Mouse (Mus musculus): ENCODE results near the gene Cfap161.

Cfap161 gene

DNA sequence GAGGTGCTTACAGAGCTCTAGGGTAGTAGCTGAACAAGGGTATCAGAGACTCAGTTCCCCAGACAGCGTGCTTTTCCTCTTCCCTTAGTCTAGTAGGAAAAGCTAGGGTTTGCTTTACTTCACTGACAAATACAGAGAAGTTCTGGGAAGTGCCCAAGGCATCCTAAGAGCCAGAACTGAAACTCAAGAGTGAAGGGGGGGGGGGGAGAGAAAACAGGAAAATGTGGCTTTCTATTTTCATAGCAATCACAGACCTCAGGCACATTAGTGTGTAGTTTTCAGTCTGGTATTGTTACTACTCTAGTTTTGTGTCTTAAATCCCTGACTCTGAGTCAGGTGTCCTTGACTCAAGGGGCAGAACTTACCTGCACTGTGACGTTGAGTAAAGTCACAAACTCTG is 7.3 kb upstream of the Cfap161 start:
- DNase-seq (ENCODE audit: low read depth, low spot score): no peak

DNA sequence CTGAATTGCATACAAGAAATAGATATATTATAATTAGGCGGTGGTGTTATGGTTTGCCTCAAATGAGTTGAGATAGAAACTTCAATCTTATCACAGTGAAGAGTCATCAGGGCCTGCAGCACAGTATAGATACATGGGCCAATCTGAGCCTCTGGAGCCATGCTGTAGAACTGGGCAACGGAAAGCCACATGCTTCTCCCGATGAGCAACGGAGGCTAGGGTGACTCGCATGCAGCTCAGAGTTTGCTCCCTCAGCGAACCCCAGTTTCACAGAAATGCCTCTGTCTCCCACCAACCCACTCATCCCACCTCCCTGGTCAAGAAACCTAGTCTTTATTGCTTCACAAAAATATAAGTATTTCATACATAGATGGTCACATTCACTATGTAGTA is 6.8 kb upstream of the Cfap161 start:
- no peak for DNase-seq (ENCODE audit: low read depth, low spot score)

DNA sequence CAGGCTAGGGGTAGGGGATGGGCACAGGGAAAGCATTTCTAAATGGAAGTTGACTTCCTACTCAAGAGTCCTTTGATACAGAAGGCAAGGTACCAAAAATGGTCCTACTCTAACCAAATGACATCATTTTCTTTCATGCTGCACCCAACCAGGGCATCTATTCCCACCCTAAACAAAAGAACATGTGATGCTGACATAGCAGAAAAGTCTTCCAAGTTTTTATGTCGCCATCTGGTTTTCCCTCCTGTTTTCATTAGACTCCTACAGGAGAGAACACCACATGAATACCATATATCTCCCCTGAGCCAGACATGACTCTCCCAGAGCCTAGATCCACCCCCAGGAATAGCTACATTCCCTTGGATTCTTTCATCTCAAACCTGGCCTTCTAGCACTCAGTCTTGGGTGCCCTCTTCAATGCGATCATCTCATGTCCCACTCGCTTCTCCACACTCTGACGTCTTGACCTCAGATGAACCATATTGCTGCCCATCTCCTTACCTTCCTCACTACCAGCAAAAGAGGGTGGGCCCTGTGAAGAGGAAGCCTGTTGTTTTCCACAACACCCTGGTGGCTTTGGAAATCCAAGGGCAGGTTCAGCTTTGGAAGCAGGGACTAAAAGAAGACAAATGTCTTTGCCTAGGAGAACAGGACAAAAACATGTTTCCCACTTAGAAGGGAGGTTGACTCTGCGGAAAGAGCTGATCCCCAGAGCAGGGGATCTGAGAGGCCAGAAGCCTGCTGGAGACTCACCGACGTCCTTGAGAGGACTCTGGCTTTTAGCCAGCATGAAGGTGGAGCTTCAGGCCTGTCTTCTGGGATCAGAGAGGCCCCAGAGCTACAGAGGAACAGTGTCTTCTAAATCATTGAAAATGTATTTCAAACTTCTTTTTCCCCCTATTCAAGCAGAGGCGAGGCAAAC is 6.1 kb upstream of the Cfap161 start:
- DNase-seq (ENCODE audit: low read depth, low spot score): no peak

DNA sequence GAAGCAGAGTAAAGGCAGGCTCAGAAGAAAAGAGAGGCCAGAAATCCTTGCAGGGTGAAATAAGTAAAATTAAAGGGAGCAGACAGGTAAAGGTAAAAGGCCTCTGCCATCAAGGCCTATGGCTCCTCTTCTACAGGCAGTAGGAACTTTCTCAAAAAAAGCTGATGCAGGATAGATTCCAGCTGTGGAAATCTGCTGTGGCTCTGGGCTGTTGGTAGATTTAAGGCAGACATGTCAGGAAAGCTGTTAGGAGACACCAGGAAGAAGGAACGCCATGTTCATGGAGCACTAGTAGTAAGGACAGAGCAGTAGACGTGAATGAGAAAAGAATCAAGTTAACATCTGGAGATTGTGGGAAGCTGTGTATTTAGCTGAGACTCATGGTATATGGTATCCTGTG is 5.4 kb upstream of the Cfap161 start:
- no peak for DNase-seq (ENCODE audit: low read depth, low spot score)

DNA sequence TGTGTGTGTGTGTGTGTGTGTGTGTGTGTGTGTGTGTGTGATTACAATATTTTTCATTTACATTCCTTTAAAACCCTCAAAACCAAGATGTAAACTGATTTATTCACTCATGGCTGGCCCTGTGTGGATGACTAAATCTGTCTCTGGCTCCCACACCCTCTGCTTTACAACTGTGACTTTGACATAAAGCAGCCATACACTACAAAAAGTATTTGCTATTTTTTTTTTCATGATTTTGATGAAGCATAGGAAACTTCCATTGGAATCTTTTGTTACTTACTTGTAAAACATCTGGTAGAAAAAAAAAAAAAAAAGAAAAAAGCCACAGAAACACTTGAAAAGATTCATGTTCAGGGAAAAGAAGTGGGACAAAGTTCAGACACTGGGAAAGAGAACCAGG is 3.3 kb upstream of the Cfap161 start:
- DNase-seq (ENCODE audit: low read depth, low spot score): no peak

DNA sequence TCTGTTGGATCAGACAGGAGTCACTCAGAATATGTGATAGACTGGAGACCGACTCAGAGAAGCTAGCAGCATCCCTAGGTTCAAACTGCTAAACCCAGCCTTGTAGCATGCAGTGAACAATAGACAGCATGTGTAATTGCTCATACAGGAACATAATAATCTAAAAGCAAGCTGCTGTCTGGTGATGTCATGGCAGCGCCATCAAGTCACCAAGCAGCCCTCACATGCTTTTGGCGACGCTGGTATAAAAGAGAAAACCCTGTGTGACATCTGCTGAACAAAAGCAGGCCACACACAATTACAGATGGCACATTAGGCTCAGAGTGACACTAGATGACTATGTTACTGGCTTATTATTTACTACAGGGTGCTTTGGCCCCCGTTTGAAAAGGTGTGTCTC is 1.5 kb upstream of the Cfap161 start:
- no peak for DNase-seq (ENCODE audit: low read depth, low spot score)

DNA sequence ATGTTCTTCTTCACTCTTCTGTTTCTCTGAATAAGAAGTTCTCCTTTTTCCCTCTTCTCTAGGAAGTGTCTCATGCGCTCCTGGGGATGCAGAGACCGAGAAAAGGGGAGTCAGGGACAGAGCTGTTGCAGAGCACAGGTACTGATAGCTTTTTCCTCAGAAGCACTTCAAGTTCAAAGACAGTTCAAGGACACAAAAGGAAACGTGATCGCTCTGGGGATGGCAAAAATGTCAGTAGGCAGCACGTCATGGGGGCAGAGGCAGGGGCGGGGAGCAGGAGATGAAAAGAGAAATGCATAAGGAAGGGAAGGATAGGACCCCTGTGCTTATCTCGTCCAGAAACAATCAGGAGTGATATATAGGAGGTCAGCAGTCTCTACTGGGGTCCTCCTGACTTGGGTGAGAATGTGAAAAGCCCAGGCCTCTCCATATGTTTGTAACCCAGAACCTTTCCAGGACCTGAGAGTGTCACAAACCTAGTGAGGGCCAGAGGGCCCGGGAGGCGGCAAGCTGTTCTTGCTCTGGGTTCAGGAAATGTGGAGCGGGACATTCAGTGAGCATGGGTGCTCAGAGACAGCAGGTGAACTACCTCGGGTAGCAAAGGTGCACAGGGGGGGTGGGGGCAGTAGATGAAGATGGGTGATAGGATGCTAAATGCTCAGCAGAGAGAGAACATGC is 535 bp downstream of the Cfap161 start:
- DNase-seq (ENCODE audit: low read depth, low spot score): no peak

DNA sequence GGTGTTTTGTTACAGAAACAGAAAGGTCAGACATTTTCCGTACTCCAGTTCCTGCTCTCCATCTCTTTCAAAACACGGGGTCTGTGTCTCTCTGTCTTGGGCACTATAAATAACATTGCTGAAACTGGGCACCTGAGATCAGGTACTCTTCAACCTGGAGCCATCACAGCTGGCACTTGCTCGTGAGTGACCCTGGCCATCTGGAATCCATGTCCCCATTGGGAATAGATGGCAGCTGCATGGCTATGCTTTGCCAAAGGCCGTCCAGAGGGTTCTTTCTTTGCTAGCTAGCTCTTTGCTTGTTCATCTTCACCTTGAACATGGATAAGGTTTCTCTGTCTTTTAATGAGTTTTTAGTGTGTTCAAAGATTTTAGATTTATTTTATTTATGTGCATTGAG is 13.8 kb downstream of the Cfap161 start:
- no peak for DNase-seq (ENCODE audit: low read depth, low spot score)

DNA sequence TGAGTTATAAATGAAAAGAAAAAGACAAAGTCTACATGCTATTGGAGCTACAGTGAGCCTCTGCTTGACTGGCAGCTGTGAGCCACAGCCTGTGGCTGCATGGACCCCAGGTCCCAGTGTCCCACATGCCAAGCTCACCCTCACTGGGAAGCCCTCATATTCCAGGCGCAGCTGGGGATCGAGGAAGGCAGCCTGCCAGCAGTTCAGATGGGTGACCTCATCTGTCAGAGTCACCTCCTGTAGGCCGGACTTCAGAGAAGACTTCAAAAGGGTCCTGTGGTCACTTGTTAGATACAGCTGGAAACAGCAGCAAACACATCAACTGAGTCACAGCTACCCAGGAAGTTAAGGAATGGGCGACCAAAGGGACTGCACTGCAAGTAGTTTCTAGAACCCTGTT is 14.7 kb downstream of the Cfap161 start:
- no peak for DNase-seq (ENCODE audit: low read depth, low spot score)

DNA sequence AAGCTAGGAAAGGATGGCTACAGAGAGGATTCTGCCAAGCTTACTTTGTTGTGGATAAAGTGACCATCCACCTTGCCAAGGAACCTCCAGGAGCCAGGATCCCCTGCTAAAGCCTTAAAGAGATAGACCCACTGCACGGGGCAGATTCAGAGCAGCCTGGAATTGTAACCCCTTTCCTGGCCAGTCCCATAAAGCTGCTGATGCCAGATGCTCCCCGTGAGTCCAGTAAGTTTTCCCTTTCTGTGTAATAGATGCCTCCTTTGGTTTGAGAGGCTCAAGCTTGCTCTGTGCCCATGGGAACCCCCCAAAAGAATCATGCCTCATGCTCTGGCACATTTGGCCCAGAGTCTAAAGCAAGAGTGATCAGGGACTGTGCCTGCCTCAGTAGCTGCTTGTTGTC is 15.7 kb downstream of the Cfap161 start:
- no peak for DNase-seq (ENCODE audit: low read depth, low spot score)

DNA sequence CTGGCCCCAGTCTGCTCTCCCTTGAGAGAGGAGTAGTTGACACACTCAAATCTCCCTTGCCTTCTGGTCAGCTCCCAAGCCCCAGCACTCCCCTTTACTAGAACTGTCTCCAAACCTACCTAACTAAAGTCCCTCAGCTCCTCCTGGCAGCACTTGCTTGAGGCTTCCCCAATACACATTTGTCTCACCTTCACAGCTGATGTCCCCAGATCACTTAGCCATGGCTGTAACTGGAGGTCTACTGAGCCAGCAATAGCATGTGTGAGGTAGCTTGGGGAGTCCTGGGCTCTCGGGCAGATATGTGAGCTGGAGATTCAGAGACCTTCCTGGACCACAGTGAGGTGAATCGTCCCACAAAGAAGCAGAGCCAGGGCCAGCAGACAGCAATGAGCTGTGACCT is 16.2 kb downstream of the Cfap161 start:
- DNase-seq (ENCODE audit: low read depth, low spot score): no peak

DNA sequence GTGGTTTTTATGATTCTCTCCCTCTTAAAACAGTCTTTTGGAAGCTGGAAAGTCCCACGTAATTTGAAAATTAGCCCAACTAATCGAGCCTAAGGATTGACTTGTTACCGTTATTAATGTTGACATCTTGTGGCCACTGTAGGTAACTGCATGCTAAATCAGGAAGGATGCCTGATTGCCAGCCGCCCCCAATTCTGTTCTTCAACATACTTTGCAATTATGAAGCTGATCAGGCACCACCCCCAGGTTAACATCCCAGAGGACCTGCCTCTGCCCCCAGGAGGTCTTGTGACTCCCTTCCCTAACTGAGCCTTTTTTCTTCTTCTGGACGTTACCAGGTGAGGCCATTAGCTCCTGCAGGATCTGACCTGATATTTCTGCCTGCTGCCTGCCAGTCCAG is 20.0 kb downstream of the Cfap161 start:
- no peak for DNase-seq (ENCODE audit: low read depth, low spot score)

DNA sequence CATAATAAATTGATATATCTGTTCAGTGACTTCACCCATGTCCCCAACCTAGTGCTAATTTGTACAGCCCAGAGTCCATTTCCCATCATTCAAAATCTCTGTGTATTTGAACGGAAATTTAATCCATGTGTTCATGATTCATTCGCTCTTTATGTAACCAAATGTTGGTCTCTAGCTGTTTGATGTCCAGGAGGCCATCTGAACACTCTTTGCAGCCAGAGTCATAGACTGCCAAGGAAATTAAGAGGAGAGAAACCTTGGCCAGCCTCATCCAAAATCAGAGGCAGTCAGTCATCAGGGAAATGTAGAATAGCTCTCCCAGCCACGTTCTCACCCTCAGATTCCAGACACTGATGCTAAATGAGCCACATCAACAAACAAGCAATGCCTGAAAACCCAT is 31.0 kb downstream of the Cfap161 start:
- DNase-seq (ENCODE audit: low read depth, low spot score): no peak

DNA sequence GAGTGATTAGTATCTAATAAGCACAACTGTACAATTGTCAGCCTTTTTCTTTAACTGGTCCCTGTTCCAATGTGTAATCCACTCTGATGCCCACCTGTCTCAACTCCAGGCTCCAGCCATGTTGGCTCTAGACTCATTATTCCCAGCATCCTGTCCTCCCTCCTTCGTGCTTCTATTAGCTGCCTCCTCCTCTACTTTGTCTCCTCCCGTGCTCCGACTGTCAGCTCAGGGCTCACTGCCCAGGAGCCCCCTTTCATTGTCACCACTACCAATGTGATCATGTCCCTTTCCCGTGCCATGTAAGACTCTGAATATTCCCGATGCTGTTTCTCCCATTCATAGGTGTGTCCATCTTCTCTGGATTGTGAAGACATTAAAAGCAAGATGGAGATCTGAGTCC is 32.3 kb downstream of the Cfap161 start:
- DNase-seq (ENCODE audit: low read depth, low spot score): no peak

DNA sequence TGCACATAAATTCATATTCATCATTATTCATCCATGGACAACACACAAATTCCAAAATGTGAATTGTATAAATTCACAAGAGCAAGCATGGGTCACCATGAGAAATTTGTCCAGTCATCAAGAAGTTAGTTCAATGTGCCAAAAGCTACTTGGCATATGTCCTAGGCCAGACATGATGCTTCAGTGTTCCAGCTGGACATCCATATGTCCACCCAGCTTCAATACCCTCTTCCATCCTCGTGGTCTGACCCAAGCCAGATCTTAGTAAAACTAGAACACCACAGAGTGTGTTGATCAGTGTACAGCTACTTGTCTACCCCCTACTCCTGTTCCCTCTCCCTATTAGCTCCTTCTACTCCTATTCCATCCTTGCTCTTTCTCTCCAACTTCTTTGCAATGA is 43.6 kb downstream of the Cfap161 start:
- DNase-seq (ENCODE audit: low read depth, low spot score): no peak

DNA sequence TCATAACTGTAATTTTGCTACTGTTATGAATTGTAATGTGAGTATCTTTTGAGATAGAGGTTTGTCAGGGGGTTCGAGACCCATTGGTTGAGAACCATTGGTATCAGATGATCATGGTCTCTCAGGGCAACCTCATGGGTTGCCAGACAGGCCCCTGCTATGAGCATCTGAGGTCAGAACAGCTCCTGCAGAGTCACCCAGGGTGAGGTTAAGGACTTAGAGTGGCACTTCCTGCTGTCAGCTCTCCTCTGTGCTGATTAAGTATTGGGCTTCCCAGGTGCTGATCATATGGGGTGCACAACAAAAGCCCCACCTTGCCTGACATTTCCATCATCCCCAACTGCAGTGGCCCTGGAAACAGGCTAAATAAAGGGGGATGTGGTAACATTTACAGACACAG is 46.3 kb downstream of the Cfap161 start:
- DNase-seq (ENCODE audit: low read depth, low spot score): no peak

DNA sequence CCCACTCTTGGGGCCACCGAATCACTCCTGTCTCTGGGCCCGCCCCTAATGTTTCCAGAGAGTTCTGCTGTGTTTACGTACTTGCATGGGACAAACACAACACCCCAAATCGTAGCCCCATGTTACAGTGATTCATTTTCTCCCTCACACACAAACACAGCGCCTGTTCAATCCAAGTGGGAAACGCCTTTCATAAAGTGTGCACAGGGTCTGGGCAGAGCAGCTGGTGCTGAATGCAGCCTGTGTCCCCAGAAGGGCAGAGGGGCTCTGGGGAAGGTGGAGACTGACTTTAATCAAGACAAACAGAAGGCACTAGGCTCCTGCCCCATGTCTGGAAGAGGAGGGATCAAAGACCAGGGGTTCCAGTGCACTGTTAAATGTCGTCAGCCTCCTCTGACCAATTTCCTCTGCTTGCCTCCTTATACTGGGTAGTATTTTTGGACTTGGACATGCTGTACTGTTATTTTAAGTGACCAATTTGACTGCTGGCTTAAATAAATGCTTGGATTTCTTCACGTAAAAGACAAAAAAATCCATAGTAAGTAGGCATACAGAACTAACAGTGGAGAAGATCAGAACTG is 48.5 kb downstream of the Cfap161 start:
- DNase-seq (ENCODE audit: low read depth, low spot score): no peak

DNA sequence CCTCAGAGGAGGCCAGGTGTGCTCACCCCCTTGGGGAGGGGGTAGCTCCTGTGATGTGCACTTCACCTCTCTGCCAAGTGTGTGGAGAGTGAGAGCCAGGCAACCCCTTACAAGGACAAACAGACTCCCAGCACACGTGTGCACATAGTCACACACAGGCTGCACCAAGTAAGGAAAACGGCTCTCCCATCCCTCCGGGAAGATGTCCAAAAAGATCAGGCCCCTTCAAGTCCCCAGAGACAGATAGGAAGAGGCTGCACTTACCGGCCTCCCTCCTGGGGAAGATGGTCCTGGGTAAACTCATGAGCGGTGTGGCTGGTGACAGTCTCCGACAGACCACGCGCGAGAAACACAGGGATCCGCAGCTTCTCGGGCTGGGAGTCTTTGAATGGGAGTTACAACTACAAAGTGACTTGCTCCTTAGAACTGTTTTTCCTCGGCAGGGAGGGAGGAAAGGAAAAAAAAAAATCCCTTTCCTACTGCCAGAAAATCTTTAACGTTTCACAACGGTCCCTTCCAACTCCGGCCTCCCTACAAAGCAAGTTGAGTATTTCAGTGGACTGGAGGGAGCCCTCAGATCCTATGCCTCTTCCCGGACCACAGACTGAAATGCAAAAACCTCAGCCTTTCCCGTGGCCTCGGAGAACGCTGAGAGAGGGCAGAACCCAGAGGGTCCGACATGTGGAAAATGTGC is 49.1 kb downstream of the Cfap161 start, which contains the start of gene Il16:
Gene Il16, minus strand, starts transcription at position 314 of the 694 bp plus-strand sequence.
- no peak for DNase-seq (ENCODE audit: low read depth, low spot score)

DNA sequence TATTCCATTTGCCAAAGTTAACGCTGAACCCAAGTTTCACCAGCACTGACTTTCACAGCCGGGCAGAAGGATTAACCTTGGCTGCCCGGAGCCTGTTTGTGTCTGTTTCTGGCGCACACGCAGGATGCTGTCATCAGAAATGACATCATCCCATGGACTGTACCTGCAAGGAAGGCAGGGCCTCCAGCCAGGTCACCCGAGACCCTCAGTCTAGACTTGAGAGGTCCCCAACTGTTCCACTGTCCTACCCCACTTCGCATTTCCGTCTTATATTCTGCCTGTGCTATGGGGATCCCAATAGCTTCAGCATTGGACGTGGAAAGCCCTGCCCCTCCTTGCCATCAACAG is 49.6 kb downstream of the Cfap161 start:
- no peak for DNase-seq (ENCODE audit: low read depth, low spot score)

DNA sequence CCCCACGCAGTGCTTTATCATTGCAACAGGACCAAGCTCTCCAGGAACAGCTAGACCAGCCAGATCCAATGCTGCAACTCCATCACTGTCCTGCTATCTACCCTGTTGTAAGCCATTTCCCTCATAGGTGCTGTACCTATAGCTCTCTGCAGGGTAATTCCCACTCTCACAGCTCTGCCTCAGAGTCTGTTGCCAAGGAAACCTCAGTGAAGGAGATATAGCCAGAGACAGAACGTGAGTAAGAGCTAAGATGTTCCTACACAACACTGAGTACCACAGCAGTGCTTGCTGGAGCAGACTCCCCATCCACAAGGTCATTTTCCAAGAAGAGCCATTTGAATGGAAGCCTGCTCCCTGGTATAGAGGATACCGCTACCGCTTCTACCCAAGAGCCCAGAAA is 50.4 kb downstream of the Cfap161 start:
- no peak for DNase-seq (ENCODE audit: low read depth, low spot score)

DNA sequence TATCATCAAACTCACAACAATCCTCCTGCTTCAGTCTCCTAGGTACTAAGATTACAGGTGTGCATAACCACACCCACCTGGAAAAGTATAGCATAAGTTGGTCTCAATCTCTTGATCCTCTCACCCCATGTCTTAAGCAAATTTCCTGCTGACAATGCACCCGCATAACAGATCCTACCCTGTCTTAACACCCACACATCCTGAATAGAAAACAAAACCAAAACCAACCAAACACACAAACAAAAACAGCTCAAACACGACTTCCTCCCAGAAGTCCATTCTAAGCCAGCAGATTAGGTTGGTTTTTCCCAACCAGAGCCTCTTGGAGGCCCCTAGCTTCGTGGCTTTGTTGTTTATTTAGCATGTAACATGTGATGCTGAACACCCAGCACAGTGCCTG is 52.0 kb downstream of the Cfap161 start:
- no peak for DNase-seq (ENCODE audit: low read depth, low spot score)

DNA sequence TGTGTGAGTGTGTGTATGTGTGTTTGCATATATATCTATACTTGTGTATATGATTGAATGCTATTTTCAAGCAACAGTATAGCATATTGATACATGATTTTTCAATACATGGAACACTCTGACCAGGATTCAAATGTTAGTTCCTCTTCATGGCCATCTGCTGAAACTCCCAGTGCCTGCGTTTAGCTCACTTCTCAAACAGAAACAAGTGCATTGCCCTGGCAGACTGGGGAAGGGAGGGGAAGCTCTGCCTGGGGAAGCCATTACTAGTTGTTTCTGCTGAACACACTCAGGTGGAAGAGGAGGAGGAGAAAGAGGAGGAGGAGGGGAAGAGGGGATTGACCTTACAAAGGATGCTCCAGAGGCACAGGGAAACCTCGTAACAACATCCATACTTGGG is 52.7 kb downstream of the Cfap161 start:
- DNase-seq (ENCODE audit: low read depth, low spot score): no peak

All from embryo, embryonic 11.5 days (tissue).